Mouse (Mus musculus): ENCODE measurements at regions not wholly inside any gene's neighbourhood (a gene's known extent, or its start where the extent isn't known, plus 50 kb on each side); places are given as distances from the start of the nearest gene placed in this dataset.

GRCm38 (mm10) chr12:94580345-94580744 lies 1111.7 kb upstream of the Flrt2 start:
- TF ChIP-seq CTCF (IDR thresholded peaks at IDR 0.05; ENCODE audit: low read depth, low read length) (no peak), GATA1 (IDR thresholded peaks at IDR 0.05; ENCODE audit: borderline replicate concordance, low read length) (no peak)
